Mouse (Mus musculus) brain, adult 2 months (tissue): ENCODE results near the gene Fam122a.
A peak's percentile ranks its signal among the peaks of the same experiment; 100 is the strongest.

ENCODE experiments used
- DNase-seq: peaks from one replicate; pipeline ENCODE4 v3.0.0; 2011; ENCODE audit warnings: low read depth, low spot score

Fam122a gene

DNA sequence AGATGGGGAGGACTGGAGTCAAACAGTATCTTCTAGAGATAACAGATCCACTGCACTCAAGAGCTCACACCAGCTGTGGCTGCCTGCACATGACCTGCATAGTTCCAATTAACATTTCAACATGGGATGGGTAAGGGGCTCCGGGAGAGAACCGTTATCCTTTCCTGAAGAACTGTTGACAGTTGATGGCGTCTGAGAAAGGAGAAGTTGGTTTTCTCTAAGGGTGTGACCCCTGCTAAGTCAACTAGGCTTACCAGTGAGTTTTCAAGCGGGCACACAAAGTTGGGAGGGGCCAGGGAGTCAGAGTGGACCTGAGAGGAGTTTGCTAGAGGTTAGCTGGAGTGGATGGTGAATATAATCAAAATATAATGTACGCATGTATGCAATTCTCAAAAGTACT, 13.1 kb upstream of the Fam122a start:
- DNase-seq = no peak

DNA sequence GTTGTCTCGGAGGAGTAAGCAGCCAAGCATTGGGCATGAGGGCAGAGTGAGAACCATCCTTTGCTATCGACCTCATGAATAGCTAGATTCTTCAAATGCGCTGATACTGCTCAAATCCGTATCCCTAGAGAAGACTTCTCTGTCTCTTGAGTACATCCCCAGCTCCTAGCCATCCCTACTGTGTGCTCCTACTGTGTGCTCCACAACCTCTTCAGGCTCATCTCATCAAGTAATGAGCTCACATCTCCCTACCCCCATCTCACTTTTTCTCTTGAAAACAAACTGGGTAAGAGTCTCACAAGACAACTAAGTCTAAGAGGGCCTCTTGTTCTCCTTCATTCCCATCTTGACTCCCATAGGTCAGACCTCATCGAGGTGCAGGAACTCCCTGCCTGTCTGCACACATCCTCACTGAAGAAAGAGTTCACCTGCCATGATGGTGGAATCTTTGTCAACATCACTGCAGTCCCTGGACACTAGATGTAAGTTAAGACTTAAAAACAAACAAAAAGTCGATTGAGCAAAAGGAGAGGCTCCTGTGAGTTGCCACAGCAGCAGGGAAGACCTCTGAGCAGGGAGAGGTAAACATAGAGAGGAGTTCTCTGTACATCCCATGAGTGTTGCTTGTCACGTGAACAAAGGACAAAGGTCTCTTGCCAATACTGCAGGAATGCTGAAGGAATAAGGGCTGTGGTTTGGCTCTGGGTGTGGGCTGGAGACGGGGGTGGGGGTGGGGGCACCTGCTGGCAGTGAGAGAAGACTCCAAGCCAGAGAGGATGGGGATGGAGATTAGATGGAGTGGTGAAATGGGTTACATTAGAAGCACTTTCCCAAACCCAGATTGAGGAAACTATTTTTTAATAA, 9.5 kb upstream of the Fam122a start:
- DNase-seq = no peak

DNA sequence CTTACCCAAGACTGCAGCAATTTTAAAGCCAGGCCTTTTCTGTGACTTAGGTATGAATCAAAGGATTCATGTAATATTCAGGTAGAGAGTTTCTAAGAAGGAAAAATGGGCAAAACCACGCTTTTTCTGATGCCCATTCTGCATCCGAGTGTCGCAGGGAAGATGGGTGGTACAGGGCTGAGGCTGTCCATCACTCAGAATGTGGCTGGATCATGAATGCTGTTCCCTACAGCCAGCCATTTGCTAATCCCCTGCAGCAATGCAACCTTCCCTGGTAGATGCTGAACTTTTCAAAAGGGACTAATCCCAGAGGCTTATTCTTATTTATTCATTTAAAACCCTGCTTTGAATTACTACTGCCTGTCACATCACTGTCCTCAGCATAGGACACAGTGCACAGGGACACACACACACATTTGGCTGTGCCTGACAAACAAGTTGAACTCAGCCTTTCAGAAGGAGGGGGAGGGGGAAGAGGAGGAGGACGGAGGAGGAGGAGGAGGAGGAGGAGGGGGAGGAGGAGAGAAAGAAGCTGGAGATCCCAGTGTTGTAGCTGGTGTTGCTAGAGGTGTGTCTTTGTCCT, 7.5 kb upstream of the Fam122a start:
- DNase-seq = no peak

DNA sequence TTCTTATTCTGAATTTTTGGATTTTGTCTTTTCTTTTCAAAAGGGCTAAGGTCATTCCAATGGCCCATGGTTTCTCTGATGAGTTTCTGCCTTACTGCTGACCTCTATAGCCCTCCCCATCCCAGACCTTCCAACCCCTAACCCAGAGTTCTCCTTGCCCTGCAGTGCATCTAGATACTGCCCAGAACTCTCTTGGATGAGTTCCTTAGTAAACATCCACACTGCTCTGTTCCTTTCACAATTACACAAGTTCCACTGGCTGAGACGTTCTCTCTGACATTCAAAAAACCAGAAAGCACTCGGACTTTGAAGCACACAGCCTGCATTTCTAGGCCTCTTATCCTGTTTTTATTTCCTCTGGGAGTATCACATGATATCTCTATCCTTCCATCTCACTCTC, 3.8 kb upstream of the Fam122a start:
- DNase-seq = no peak

DNA sequence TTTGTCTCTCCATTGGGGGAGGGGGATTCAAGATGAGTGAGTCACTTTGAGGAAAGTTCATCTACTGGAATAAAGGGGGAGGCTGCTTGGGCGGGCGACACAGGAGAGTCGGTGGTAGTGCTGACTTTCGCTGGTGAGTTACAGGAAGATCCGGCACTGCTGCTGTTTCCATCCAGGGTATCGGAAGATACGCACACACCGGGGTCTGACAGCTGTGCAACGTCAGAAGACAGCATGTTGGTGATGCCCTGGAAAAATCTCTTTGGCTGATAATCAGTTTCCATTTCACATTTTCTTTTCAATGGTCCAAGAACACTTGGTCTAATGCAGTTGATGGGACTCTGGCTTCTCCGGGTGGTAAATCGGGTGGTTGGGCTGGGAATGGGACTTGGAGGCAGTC, 695 bp downstream of the Fam122a start:
- DNase-seq = peak; percentile 31

DNA sequence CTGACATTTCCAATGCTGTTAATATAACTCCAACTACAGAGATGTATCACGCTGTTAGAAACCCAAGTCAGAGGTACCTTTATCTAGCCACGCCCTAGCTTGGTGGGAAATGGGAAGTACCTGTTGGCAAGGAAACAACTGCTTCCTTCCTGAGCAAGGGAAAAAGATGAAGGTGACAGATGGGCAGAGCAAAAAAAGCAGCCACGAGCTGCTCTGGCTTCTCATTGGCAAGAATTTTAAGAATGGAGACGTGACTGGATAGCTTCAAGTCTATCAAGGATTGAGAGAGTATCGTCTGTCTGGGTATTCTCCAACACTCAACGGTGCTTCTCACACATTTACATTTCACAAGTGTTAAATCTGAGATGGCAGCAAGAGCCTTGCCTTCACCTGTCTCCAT, 1.9 kb downstream of the Fam122a start:
- peak; percentile 65 for DNase-seq

DNA sequence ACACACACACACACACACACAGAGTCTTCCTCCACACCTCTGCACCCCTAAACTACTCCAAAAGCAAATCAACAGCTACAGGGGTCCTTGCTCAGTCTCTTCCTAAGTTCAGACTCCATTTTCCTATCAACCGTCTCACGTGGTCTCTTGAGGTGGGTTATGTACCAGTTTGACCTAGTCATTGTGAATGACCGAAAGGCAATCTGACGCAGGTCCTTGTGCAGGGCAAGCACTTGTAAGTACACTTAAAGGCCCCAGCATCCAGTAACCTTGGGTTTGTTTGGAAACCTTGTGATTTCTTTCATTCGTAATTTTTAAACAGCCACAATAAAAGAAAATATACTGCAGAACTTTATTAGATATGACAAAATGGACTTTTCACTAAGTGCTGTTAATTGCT, 4.6 kb downstream of the Fam122a start:
- no peak for DNase-seq

DNA sequence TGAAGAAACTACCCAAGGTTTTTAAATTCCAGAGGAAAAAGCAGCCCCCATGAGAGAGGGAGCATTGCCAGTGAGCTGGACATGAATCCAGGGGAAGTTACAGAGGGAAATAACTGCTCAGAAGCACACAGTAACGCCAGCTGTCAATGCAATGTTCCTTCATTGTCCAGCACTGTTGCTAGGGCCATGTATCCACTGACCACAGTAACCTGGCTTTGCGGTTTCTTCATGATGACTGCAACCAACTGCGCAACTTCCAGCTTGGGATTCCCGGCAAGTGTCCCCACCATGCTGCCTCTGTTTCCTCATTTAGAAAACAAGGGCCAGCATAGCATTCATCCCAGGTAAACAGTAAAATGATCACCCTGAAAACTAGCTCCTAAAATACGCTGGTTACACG, 5.6 kb downstream of the Fam122a start:
- DNase-seq = no peak

DNA sequence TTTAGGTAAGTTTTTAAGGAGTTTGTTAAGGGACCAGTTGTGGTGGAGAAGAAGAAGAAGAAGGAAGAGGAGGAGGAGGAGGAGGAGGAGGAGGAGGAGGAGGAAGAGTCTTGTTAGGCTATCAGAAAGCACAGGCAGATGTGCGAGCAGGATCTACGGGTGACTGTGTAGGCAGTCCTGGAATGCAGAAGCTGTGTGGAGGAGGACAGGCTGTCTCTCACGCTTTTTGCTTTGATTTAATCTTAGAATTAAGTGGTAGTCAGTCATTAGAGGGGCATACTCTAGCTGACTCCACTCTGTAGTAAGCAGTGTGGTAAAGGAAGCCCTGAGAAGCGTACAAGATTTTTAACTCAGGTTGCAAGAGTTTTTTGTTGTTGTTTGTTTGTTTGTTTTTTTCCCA, 7.9 kb downstream of the Fam122a start:
- peak; percentile 44 for DNase-seq

DNA sequence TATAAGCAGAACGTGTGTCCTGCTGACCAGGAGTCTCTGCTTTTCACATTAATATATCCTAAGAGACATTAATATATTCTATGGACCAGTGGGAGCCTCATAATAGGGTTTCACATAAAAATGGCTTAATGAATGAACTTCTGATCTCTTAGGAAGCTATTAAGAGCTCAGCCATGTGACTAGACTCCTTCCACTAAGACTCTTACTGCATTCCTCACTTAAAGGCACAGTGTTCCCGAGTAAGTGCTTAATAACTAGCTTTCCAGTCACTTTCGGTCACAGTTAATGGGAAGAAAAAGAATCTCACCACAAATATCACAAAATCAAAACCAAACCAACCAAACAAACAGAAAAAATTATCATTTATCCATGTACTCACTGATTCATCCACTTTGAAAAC, 8.5 kb downstream of the Fam122a start:
- DNase-seq = no peak

DNA sequence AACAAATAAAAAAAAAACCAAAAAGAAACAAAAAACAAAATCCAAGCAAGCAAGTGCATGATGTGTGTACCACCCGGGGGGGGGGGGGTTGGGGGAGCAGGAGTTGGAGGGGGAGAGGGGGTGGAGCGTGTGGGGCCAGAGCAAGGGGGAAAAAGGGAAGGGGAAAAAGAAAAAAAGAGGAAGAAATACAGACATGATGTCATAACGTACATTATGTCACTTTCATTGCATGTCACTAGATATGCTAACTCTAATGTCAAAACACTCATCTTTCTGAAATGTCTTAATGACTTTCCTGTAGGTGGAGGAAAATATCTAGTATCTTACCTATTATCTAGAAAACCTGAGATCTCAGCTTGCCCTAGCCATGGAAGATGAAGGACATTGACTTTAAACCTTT, 14.1 kb downstream of the Fam122a start:
- DNase-seq = no peak

DNA sequence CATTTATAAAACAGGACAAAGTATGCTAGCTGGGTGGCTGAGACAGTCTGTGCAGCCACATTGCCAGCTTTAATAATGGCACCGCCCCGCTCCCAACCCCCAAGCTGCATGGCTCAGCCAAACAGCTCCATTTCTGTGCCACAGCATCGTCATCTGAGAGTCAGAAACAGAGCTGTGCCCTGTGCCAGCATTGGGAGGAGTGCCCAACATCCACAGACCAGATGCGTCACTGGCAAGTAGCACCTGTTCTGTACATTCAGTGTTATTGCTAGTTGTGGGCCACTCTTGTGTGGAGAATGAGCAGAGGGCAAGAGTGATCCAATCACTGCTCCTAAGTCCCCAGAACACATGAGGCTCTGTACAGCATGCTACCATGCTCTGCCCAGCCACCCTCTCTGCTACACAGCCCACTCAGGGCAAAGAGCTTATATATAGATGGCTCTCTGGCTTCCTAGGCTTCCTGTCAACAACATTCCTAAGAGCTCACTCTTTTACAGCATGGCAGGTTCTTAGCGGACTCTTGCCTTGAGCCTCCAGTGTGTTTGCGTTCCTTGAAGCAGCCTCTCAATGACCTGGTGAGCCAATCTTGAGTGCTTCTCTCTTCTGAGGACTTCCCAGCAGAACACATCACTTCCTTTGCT, 20.4 kb downstream of the Fam122a start:
- DNase-seq = peak; percentile 85

DNA sequence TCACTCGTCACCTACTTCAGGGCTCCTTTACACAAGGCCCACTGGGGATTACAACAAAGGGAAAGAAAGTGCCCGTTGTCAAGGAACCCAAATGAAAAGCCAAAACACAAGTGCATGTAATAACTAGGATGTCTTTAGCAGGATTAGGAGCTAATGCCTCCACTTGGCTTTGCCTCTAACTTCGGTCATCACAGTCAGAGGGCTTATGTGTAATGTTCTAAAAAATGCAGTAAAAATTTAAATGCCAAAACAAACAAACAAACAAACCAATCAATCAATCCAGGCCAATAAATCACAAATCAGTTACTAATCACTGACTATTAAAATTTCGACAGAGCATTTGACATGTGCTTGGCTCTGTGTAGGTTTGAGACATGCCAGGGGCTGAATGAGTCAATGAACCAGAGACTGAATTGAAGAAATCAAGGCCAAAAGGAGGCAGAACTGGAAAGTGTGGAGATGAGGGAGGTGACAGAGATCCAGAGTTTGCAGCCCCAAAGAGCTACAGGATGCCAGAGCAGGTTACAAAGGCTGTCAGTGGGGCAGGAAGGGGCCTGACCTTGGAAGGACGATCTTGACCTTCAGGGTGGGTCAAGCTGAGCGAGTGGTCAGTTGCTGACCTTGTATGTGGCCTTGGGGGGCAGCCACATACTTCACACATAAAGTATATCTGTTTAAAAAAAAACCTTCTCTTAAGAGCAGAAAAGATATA, 21.8 kb downstream of the Fam122a start:
- DNase-seq = no peak

DNA sequence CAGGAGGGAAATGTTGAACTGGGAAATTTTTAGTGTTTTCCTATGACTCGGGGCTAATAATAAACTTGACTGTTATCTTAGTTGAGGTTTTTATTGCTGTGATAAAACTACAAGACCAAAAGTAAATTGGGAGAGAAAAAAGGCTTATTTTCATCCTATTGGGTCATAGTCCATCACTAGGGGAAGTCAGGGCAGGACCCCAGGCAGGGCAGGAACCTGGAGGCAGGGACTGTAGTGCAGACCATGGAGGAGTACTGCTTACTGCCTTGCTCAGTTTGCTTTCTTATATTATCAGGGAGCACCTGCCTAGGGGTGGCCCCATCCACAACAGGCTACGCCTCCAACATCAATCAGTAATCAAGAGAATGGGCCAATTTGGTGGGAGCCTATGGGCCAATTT, 22.7 kb downstream of the Fam122a start:
- DNase-seq = no peak

DNA sequence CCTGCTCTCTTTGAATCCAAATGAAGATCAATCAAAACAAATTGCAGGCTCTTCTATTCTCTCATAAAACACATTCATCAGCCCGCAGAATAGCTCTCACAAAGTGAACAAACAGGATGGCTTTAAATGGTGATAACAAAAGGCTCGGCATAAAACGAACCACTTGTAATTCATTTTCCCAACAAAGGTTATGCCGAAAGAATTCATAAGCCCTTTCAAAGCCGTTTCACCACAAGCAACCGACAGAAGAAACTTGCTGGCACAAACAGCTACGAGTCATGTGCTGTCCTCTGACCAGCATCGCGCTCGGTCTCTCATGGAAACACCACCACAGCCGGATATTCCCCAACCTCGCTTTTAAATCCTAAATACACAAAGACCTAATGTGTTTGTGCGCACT, 23.8 kb downstream of the Fam122a start:
- DNase-seq = peak; percentile 68

DNA sequence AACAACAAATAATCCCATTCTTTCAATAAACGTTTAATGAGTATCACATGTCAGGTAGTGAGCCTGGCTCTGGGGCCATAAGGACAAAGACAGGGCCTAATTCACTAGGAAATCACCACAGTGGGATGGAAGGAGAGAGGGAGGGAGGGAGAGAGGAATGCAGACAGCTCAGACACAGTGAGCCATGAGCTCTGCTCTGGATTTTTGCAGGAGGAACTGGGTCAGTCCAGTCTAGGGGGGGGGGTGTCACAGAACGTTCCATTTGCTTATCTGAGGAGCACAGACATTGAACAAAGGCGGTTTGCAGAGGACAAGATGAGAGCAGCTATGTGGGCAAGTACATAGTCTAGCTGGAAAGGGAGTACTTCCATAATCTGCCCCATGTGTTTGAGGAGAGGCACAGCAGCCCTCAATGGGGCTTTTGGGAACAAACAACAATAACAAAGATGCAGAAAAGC, 24.7 kb downstream of the Fam122a start:
- peak; percentile 70 for DNase-seq

DNA sequence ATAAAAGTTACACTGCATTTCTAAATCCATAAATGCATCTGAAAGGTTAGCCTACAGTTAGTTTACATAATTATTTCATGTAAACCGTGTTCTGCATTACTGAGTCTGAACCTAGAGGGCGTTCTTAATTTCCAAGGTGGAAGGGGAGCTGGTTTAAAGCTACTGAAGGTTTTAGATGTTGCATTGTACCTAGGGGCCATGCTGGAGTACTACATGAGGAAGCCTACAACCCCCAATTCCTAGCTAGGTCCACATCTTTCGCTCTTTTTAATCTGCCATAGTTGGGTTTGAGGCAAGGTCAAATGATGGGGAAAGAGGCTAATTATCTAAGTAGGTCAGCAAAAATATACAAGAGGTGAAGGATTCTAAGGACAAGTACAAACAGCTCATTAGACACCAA, 25.5 kb downstream of the Fam122a start:
- DNase-seq = no peak

DNA sequence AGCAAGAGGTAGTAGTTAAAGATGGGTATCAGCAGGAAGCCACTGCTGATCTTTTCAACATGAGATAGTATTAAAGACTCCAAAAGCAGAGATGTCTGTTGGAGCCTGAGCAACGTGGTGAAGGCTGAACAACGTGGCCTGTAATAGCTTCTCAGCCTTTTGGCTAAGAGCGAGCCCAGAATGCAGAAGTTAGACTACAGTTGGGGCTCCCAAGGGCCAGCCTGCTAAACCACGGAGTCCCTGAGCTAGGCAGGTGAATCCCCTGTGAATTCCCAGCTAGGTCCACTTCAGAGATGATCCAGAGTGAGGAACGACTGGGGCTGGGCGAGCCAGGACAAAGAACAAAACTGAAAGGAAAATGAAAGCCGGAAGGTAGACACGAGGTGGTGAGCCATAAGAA, 26.4 kb downstream of the Fam122a start:
- DNase-seq = no peak

DNA sequence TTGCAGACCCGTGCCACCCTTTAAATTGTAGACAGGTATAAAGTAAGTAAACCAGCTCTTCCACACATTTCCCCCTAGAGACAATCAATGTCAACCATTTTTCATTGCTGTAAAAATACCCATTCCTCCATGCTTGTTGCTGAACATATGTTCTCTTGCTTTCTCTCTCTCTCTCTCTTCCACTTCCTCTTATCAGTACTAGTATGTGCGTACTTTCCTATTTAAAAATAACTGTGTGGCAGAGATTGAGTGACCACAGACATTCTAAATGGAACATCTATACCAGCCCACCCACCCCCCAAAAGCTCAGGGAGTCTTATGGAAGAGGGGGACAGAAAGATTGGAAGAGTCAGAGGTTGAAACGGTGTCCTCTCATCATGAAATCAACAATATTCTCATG, 32.8 kb downstream of the Fam122a start:
- DNase-seq = no peak

DNA sequence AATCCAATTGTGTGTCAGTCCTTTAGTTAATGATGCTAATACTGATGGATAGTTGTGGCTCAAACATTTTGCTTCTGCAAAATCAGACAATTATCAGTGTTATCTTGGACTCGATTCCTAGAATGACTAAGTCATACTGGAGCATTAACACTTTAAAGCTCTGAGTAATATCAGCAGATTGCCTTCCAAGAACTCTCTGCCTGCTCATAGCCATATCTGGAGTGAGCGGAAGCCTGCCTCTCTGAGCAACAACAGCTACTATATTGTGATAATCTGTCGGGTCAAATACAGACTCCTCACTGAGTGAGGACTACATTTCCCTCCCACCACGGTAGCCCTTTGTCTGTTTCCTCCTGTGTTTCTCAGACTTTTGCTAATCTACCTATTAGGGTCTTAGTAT, 37.4 kb downstream of the Fam122a start:
- no peak for DNase-seq

DNA sequence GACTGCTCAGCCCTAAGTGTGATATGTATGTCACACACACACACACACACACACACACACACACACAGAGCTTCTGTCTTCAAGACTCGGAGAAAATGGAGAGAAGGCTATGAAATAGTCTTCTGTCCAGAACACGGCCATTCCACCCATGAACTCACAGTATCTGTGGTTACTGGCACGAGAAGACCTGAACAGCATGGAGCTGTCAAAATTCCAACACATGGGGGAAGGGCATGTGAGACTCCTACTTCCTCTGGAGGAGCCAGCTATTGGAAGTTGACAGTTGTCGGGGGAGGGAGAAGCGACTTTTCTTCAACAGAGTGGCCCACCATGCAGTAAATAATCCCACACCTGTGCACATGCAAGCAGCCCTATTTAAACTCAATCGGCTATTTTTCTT, 42.9 kb downstream of the Fam122a start:
- peak; percentile 75 for DNase-seq

DNA sequence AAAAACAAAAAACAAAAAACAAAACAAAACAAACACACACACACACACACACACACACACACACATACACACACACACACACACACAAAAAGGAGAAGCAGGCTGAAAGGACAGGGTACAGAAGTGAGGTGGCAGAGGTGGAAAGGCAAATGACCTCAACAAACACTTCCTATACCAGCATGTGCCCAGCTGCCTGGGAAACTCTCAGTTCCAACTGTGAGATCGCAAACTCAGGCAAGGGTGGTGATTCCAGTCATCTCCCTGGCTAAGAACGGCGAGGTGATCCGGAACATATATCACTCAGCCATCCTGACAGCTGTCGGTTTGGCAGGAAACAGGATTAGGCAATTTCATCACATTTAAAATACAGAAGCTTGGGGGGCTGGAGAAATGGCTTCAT, 44.7 kb downstream of the Fam122a start:
- DNase-seq = no peak
